Mouse (Mus musculus): Measurements from ENCODE around the gene Agk.

The Agk gene

GRCm38 (mm10) chr6:40413046-40413445 lies 88.1 kb downstream of the Agk start:
- no peak for DNase-seq

- no peak for DNase-seq
Measured at GRCm38 (mm10) chr6:40413565-40413964, 88.6 kb downstream of the Agk start.

GRCm38 (mm10) chr6:40415799-40416198 lies 90.8 kb downstream of the Agk start:
- no peak for DNase-seq

DNA sequence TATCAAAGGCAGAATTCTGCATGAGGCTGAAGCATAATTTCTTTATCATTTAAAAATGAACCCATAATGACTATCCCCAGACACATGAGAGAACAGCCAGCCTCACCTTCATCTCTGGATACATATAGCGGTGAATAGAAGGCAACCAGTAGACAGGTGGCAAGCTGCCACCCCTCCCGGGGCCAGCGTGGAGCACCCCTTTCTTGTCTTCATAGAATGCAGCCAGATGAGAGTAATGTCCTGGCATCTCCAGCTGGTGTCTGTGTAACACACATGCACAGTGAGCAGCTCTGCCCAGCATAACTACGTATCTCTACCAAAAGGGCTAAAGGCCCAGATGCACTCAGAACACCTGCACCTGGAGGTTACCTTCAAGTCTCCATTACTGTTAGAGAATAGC lies 93.4 kb downstream of the Agk start:
- no peak for DNase-seq

DNA sequence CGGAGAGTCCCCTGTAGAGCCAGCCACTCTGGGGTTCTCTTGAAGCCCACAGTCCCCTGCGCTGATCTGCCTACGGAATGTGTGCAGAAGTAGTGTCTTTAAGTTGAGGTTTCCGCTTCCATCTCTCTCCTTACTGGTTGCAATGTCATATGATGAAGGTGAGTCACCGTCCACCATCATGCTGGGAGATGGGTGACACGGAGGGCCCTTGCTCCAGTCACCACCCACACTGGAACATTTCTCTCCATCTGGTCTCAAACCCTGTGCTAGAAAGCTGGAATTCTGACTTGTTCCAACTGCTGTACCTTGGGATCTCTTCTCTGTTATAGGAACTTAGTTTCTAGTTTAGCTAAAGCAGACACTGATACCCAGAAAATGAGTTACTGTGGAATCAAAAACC lies 96.1 kb downstream of the Agk start:
- DNase-seq, result no peak

DNA sequence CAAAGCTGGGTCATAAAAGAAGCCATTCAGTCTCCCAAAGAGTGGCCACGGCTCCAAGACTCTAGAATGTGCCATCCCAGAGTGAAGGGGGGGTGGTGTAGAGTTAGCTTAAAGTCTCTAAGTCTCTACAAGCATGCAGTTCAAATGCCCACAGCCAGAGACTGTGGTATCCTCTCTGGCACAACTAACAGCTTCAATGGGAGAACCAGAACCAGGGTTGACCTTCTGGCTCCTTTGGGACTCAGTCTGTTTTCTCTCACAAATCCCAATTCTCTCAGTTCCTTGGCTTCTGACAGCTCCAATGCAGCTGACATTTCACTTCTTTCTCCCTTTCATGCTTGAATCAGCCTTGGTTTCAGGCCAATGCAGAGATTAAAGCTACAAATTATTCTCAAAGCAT lies 98.0 kb downstream of the Agk start:
- DNase-seq, result no peak

GRCm38 (mm10) chr6:40423774-40424173 lies 98.8 kb downstream of the Agk start:
- peak in 1 of 2 experiments; percentile 18 for DNase-seq

GRCm38 (mm10) chr6:40427441-40427840 lies 102.5 kb downstream of the Agk start:
- no peak for DNase-seq

DNA sequence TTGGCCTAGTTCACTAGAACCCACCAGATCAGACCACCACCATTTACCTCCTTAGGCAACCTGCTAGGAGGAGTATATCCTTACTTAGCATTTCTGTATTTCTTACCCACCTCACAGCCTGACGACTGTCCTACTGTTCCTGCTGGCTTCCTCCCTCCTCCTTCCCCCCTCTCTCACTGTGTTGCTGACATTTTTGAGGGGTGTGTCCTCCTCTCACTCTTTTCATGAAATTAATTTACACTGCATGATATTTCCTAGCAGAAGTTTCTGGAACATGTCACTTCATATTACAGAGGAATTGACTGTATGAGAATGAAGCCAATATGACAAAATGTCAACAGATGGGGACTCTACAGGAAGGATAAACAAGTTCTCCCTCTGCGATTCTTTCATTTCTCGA lies 103.7 kb downstream of the Agk start:
- no peak for DNase-seq

DNA sequence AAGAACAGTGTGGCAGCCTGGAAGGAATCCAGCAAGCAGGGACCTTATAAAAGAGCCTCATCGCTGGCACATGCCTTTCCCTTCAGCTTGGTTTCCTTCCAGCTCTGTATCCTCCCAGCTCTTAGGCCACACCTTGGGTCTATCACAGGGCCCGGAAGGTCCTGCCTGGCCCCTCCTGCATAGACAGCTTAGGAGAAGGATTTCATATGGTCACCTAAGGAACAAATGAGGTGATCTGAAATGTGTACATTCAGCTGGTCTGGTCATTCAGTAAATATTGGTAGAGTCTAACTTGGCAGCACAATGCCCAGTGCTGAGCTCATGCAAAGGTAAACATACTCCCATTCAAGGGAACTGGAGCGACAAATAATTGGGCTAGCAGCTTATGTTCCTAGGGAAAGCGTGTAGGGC lies 104.6 kb downstream of the Agk start:
- DNase-seq, result no peak

GRCm38 (mm10) chr6:40430251-40430650 lies 105.3 kb downstream of the Agk start:
- no peak for DNase-seq

GRCm38 (mm10) chr6:40430878-40431277 lies 105.9 kb downstream of the Agk start:
- no peak for DNase-seq

DNA sequence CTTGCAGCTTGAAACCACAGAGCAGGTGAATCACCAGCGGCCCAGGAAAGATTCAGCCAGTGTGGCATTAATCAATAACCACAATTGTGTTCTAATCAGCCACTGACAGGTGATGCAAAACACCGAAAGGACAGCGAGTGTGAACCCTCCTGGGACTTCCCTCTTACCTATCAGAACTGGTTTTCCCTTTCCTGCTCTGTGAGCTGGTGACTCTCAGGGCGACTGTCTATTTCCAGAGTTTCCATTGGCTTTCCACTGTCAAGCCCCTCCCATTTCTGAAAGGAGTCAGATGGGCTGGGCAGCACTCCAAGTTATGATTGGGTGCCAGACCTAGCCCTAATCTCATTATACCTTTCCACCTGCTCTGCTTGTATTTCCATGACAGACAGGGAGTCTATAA lies 106.4 kb downstream of the Agk start:
- no peak for DNase-seq

GRCm38 (mm10) chr6:40431812-40432211 lies 106.8 kb downstream of the Agk start:
- no peak for DNase-seq

GRCm38 (mm10) chr6:40432346-40433275 lies 107.6 kb downstream of the Agk start:
- no peak for DNase-seq

DNA sequence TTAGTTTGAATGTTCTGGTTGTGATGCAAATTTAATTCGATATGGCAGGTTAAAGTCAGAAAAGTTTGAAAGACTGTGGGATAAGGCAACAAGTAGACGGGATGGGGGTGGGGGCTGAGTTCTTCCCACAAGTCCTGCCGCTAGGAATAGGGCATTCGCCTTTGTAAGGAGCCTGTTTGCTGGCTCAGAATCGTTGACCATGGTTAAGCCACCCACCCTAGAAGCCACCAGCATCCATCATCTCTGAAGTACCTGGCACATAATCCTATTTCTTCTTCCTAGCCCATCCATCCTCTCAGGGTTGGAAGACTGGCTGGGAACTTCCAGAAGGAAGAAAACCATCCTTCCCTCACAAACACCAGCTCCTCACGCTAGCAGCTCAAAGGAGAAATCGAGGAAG lies 109.7 kb downstream of the Agk start:
- no peak for DNase-seq

DNA sequence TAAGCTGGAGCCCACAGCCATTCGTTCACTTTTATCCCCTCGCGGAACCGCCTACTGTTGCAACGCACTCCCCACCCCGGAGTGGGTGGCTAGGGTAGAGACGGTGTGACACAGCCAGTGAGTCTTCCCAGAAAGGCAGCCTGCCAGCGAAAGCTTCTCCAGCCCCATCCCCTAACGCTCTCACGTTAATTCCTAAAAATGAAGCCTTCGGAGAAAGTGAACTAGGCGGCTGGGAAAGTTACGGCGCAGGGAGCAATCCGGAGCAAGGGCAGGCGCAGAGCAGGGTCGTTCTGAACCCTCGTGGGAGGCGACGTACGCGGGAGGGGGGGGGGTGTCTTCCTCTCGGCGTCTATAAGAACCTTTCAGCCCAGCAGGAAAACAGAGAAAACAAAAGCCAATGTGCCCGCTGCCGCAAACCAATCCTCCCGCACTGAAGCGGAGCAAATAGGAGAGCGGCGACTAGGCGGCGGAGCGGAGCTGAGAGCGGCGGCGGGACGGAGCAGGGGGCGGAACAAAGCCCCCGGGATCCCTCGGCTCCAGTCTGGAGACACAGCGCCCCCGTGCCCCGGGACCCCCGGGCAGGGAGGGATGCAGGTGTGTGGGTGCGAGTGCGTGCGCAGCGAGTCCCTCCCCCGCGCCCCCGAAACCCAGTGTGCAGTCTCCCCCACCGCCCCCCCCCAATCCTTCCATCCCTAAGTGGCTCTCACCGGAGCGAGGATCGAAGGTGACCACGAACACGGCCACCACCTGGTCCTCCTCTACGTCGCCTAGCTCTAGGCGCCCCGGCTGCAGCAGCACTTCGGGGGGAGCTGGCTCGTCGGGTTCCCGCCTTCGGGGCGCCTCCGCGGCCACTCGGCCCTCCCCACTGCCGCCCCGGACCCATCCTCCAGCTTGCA lies 110.4 kb downstream of the Agk start:
- peak; percentile 47 to 54 for DNase-seq

DNA sequence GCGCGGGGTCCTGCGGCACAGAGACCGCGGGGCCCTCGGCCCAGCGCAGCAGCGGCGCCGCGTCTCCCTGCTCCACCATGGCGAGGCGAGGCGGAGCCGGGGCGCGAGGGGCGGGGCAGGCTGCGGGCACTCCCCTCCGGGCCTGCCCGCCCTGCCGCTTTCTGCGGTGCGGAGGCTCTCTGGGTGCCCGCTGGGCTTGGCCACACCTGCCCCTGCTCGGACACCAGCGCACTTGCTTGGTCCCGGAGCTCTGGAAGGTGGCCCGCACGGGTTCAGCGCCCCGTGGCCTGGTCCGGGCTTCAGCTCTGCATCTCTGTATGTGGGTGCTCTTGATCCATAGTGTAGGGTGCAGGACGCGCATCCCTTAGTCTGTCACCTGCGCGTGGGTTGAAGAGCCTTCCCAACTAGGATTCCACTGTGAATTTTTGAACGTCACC lies 111.1 kb downstream of the Agk start, which contains the start of gene E330009J07Rik:
Gene E330009J07Rik, minus strand, starts transcription at position 89 of the 437 bp plus-strand sequence.
- peak; percentile 66 to 67 for DNase-seq

- DNase-seq, result no peak
Measured at GRCm38 (mm10) chr6:40438936-40439335, 114.0 kb downstream of the Agk start, which contains the start of gene Wee2. Gene Wee2, plus strand, starts transcription at chr6:40439088.

DNA sequence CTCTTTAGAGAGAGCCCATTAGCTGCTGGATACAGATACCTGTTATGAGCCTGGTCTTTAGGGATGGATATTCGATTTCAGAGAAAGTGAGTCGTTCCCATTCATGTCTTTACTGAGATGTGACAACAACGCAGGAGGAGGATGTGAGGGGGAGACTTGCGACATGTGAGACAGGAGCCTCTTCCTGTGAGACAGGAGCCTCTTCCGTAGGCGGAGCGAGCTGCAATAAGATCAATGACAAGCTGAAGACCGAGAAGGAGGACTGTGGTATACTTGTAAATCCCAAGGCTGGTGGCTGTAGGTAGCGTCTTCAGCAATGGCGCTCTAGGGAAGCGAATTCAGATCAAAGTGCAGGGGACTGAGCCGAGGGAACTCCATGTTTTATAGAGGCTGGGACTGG lies 114.8 kb downstream of the Agk start:
- DNase-seq, result no peak

GRCm38 (mm10) chr6:40441276-40441675 lies 116.3 kb downstream of the Agk start:
- no peak for DNase-seq

DNA sequence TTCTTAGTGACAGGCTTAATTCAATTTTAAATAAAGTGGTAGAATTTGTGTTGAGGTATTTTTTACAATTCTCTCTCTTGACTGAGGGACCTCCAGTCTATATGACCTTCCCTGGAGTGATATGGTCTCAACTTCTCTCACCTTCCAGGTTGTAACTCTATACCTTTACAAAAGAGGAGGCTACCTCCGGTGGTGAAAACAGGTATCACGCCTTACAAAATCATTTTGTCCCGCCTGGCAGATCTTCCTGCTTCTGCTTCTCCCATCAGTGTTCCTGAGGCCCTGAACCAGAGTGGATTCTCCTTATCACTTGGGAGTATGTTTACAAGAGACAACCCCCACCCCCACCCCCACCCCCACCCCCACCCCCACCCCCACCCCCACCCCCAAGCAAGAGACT lies 116.8 kb downstream of the Agk start:
- no peak for DNase-seq

DNA sequence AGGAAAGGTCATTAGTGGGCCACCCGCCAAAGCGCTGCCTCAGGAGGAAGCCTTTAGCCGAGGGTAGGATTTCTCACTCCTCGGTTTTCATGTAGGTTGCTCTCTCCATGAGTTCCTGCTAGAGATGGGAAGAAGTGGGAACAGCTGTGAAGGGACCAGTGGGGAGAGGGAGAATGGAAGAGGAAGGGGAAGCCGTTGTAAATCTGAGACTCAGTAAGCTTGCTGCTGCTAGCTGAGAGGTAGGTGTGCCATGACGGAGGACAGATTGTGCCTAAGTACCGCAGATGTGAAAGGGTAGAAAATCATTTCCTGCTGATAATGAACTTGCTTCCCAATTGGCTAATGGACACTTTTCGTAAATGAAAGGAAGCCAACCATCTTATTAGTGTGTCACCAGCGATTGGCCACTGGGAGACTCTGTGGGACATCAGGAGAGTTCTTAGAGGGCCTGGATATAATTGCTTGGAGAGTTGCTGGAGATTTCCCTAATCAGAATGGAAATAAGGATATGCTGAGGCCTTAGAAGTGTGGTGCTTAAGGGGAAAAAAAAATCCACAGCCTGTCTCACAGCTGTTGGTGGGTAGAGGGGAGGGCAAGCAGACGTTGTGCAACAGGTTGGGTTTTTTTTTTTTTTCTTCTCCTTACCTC lies 118.4 kb downstream of the Agk start:
- DNase-seq, result no peak
